Mouse (Mus musculus) CD4-positive helper T cell, adult 2 months (primary cell): ENCODE data around the gene Olfr1497.
"Not testable (repeated sequence)": the region's sequence is repeated elsewhere in the genome, so short reads cannot be mapped to it uniquely, and the experiment has no call there.

Source experiments
- DNase-seq: peaks from one replicate; pipeline ENCODE4 v3.0.0-alpha.2; 2012; ENCODE audit warnings: low read depth, missing footprints, low spot score

Gene Olfr1497

DNA sequence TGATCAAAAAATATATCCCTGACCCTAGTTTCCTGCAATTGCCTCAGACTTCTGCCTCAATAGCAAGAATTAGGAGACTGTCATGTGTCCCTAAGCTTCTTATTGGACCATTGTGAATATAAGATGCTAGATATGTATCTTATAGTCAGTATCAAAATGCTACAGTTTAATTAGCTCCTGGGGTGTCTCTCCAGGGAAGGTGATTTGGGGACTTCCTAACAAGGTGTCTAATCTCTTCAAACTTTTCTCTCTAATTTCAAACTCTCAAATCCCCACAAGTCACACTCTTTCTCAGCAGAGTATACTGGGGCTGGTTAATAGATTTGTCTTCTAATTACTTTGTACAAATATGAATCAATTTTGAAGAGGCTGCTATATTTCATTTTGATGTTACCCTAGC, at the start of gene Olfr1497:
TSS of gene Olfr1497 (minus strand) at position 101 of the 400 bp plus-strand sequence.
- no peak for DNase-seq

GRCm38 (mm10) chr19:13830388-13830787, 32.4 kb upstream of the Olfr1497 start, which contains the start of gene Olfr1500:
Gene Olfr1500 (minus strand): TSS chr19:13830488.
- DNase-seq: no peak

- no peak for DNase-seq
These were observed 30.4 kb upstream of the Olfr1497 start for GRCm38 (mm10) chr19:13828447-13828846.

- DNase-seq: no peak
These were observed 22.8 kb upstream of the Olfr1497 start for GRCm38 (mm10) chr19:13820847-13821246.

DNA sequence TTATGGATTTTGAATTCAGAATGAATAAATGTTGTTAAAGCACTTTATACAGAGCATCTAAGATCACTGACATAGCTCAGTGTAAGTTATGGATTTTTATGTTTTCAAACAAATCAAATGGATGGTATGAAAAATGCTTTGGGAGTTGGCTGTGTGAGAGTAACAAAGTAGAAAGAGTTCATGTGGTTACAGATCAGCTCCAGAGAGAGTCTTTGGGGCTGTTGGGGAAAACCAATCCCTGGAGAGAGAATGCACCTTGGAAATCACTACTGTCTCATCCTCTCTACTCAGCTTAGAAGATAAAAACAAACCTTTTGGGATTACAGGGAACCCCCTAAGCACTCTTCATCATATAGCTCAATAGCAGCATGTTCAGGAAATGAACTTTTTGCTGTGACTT, 21.3 kb upstream of the Olfr1497 start, which contains the start of gene Olfr1499:
TSS of gene Olfr1499 (minus strand) at position 101 of the 400 bp plus-strand sequence.
- no peak for DNase-seq

DNA sequence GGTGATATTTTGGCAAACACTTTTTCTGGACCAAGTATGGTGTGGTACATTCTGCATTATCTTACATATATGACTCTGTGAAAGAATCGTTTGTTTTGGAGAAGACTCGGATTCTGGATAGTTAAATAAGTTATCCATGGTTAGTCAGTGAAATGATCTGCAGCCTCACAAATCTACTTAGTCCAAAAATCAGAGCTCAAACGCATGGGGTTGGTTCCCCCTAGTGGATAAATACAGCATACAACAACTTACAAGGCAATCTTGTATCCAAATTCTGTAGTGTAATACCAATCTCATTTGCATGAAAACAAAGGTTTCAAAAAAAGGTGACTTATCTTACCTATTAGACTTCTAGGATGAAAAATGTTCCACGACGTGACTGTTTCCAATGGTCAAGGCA, 20.8 kb upstream of the Olfr1497 start:
- no peak for DNase-seq

DNA sequence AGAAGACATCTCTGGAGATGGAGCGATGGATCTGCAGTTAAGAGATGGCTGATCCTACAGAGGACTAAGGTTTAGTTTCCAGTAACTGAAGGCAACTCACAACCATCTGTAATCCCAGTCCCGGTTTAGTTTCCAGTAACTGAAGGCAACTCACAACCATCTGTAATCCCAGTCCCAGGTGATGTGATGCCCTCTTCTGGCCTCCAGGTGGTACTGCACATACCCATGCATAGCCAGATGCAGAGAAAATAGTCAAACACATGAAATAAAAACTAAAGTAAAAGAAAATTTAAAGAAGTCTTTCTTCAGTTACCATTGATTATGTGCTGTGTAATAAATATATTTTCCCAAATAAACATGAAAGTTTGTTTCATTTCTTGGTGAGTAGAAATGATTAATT, 14.8 kb upstream of the Olfr1497 start:
- DNase-seq: no peak

GRCm38 (mm10) chr19:13805486-13805885, 7.5 kb upstream of the Olfr1497 start:
- not testable (repeated sequence) for DNase-seq

GRCm38 (mm10) chr19:13777578-13777977, 20.4 kb downstream of the Olfr1497 start, which contains the start of gene Olfr1496:
Gene Olfr1496 (plus strand): TSS chr19:13777878.
- DNase-seq: no peak

DNA sequence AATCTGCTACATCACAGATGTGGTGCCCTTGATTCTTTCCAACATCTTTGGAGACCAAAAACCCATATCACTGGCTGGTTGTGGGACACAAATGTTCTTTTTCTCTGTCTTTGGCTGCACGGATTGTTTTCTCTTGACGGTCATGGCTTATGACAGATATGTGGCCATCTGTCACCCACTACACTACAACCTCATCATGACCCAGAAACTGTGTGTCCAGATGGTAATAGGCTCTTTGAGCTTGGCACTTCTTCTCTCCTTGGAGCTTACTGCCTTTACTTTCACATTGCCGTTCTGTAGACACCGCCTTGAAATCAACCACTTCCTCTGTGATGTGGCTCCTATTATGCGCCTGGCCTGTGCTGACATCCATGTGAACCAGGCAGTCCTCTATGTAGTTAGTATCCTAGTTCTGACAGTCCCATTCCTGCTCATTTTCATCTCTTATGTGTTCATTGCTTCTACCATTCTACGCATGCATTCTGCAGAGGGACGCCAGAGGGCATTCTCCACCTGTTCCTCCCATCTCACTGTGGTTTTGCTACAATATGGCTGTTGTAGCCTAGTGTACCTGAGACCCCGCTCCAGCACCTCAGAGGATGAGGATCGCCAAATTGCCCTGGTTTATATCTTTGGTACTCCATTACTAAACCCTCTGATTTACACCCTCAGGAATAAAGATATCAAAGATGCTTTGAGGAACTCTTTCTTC, 29.3 kb downstream of the Olfr1497 start:
- no peak for DNase-seq

- no peak for DNase-seq
These were observed 33.7 kb downstream of the Olfr1497 start, which contains the start of gene Olfr1495 for GRCm38 (mm10) chr19:13764306-13764705. Gene Olfr1495 (plus strand): TSS chr19:13764606.

DNA sequence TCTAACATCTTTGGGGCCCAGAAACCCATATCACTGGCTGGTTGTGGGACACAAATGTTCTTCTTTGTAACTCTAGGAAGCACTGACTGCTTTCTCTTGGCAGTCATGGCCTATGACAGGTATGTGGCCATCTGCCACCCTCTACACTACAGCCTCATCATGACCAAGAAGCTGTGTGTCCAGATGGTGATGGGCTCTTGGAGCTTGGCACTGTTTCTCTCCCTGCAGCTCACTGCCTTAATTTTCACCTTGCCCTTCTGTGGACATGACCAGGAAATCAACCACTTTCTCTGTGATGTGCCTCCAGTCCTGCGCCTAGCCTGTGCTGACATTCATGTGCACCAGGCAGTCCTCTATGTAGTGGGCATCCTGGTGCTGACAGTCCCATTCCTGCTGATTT, 48.6 kb downstream of the Olfr1497 start:
- no peak for DNase-seq
